Mouse (Mus musculus) liver, embryonic 14.5 days (tissue): ENCODE data around the gene Itpk1.

Experiments used
- CTCF ChIP-seq: IDR thresholded peaks from 2 replicates; pipeline ENCODE4 v1.5.1; 2016; ENCODE audit warnings: antibody characterized with exemption, low read depth, control low read depth
- EP300 ChIP-seq: IDR thresholded peaks from 2 replicates; pipeline ENCODE4 v1.6.1; 2016; ENCODE audit warnings: antibody characterized with exemption, low read depth

- no peak for TF ChIP-seq CTCF
- TF ChIP-seq EP300 = no peak
Observed at GRCm38 (mm10) chr12:102627545-102627944, 77.2 kb downstream of the Itpk1 start.
